Mouse (Mus musculus): ENCODE measurements around the gene Arhgap15. TPM values are rescaled to one million over a fixed set of nuclear protein-coding genes. Genes with fewer than 3 reads are reported as not detected.

The Arhgap15 gene
- total RNA-seq, 2 experiments from 2014 or later, result 1.0 to 1.1 TPM

GRCm38 (mm10) chr2:44344861-44345260 is 596.2 kb downstream of the Arhgap15 start:
- DNase-seq (ENCODE audit: low spot score in 2 of 2), result no peak

DNA sequence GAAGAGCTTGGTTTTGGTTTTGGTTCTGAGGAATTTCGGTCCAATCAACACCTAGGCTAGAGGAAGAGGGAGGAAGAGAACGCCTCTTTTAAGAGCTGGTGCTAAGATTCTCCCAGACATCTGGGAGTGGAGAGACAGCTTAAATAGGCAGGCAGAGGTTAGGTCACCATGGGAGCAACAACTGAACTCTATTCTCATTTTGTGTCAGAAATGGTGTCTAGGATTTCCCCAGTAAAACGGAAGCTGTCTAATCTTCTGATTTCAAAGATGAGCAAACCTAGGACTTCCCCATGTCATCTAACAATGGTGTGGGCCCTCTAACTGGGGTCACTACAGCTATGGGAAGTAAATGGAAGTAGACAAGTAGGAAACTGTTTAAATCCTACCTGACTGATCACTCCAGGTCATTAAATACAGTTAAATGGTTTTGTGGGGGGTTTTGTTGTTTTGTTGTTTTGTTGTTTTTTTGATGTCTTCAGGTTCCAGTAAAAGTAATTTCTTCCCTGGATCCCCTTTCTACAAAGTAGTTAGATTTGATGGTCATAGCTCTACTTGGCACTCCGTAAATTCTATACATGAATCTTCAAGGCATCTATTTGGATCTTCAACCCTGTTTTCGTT is 596.8 kb downstream of the Arhgap15 start:
- DNase-seq (ENCODE audit: low spot score in 2 of 2), result no peak

GRCm38 (mm10) chr2:44346184-44346583 is 597.6 kb downstream of the Arhgap15 start:
- DNase-seq (ENCODE audit: low spot score in 2 of 2), result no peak

DNA sequence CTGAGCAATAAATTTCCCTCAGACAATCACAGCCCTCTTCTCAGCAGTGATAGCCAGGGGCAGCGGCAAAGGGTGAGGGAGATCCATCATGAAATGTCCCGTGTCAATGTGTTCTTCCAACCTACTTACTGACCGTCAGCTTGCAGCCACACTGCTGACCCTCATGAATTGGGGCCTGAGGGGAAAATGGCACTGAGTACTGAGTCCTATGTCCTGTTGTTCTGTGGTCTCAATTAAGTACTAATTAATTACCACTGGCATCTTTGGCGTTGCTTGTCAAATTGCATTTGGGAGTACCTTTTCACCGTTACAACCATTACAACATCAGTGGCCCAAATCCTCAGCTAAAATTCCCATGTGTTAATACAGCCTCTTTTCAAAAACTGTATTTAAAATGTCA is 599.2 kb downstream of the Arhgap15 start:
- DNase-seq (ENCODE audit: low spot score in 2 of 2), result no peak

DNA sequence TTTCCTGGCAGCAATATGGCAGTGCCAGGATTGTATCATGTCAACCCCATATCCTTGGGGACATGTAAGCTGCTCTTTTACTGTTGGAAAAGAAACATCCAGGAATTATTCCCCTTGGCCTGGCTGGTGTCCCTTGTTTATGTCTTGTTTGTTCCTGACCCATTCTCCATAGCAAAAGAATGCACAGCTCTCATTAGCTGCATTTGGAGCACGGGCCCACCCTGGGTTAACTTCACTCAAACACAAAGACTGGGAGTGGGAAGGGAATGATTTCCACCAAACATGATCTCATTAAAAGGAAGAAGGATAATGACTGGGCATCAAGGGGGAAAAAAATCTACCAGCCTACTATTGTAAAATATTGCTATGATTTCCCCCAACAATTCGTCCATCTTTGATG is 600.5 kb downstream of the Arhgap15 start:
- no peak for DNase-seq (ENCODE audit: low spot score in 2 of 2)

DNA sequence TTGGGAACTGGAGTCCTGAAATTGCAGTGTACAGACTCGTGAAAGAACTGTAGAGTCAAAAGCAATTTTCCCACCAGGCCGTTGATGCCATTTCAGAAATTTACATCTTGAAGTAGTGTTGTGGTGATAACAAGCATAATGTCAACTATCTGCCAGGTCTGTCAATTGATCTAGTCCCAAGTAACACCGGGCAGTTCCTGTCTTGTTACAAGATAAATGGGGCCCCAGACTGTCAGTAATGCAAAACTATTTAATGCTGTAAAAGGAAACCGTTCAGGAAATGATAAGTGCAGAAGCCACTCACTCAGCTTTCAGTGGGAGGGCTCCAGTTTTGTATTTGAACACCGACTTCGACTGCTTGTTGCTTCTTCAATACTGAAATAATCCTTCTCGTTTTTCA is 604.3 kb downstream of the Arhgap15 start:
- no peak for DNase-seq (ENCODE audit: low spot score in 2 of 2)

GRCm38 (mm10) chr2:44353594-44353993 is 605.0 kb downstream of the Arhgap15 start:
- DNase-seq (ENCODE audit: low spot score in 2 of 2), result no peak

DNA sequence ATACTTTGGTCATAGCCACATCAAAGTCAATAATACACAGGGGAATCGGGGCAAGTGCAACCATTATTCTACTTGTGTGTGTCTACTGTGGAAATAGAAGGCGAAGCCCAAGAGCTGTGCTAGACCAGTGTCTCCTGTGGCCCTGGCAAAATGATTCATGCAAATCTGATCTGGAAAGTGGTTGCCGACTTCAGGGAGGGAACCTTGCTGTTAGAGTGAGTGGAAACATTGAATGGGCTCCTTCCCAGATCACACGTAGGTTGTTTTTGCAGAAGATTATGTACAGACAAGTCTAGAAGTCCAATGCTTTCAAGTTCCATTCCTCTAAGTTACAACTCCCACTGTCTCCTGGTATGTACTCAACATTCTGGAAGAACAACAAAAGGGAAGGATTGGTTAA is 606.2 kb downstream of the Arhgap15 start:
- no peak for DNase-seq (ENCODE audit: low spot score in 2 of 2)

DNA sequence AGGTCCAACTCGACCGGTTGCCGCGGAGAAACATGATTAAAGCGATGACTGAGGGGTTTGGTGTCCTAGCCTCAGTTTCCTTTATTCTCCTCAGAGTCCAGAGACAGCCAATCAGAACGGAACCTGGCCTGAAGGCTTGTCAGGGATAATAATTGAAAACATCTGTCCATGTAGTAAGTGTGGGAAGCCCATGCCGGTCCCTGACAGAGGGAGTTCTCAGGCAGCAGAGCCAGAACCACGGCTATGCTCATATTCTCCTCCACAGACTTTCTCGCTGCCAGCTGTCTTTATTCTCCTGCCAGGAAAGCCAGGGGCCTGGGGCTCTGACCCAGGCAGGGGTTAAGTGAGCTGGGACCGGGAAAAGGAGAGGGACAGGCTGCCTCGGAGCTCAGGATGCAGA is 606.7 kb downstream of the Arhgap15 start:
- no peak for DNase-seq (ENCODE audit: low spot score in 2 of 2)

DNA sequence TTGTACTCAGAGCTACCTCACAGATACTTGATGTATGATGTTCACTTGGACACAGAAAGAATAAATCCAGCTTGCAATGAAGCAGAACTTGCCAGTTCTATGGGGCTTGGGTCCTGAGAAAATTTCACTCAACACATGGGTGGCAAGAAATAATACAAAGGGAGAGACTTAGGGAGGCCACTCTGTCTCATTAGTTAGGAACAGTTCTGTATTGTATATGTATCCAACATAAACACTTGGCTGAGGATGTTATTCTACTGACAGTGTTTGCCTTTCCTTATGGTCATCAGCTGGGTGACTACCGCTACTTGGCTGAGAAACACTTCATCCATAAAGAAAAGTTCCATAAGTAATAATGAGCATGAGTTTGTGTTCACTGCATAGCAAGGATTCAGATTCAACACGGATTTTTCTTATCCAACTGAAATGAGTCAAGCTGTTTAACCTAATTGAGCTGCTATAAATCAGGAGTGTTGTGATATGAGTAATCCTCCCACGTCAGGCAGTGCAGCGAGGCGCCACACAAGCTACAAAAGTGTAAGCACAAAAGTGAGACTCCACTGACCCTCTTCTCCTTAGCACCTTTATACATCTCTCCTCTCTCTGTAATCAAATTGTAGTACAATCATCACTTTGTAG is 607.7 kb downstream of the Arhgap15 start:
- DNase-seq (ENCODE audit: low spot score in 2 of 2), result no peak

- no peak for DNase-seq (ENCODE audit: low spot score in 2 of 2)
Observed at GRCm38 (mm10) chr2:44356887-44357251, 608.2 kb downstream of the Arhgap15 start.

GRCm38 (mm10) chr2:44380225-44380624 is 631.6 kb downstream of the Arhgap15 start:
- no peak for DNase-seq (ENCODE audit: low spot score in 2 of 2)

GRCm38 (mm10) chr2:44384541-44384940 is 635.9 kb downstream of the Arhgap15 start:
- DNase-seq (ENCODE audit: low spot score in 2 of 2), result no peak

DNA sequence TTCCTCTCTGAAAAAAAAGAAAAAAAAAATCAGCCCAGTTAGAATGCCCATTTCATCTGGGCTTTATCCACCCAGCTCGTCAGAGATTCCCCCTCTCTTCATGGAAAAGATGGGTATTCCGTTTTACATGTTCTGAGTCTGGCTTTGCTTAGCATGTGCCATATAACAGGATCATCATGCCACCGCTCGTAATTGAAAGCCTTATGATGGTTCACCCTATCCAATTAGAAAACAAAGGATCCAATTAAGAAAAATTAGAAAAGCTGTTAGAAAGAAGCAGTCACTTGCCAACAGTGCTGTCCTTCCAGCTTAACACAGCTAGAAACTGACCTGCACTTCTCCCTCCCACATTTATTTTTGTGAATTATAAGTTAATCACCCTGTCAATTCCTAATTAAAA is 640.9 kb downstream of the Arhgap15 start:
- no peak for DNase-seq (ENCODE audit: low spot score in 2 of 2)

DNA sequence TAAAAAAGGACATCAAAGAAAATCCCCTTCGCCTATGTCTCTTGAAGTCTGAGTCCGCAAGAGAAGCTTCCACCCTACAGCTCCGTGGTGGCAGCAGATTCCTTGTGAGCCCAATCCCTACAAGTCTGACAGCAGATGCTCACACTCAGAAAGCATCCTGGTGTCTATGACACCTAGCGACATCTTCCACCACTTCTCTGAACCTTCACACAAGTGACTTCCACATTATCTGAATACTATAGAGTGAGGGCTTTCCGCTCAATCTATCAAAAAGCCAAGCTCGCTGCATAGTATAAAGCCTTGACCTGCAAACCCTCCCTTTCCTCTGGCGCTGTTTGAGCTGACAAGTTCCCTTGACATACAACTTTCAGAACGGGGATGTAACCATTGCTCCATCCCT is 645.2 kb downstream of the Arhgap15 start:
- DNase-seq (ENCODE audit: low spot score in 2 of 2), result no peak

DNA sequence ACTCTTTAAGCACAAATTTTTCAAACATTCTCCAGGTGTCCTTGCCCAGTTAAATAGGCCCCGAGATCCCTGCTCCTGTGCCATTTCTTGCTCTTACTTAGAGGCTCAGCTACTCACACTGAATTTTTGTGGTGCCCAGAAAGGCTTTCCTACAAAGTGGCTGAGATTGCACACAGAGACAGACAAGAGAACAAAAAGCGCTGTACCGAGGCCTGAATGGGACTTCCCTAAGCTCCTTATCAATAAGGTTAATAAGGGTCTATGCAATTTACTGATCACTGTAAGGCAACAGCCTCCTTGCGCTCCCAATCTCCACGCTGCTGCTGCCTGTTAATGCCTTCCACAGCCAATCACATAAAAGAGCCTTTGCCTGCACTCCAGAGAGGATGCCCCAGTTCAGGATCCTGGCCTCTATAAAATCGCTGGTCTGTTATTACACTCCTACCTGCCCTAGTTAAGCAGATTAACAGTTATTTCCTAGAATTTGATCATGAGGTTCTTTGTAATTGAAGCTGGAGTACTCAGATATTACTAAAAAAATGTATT is 646.4 kb downstream of the Arhgap15 start:
- DNase-seq (ENCODE audit: low spot score in 2 of 2), result no peak

GRCm38 (mm10) chr2:44395577-44395976 is 647.0 kb downstream of the Arhgap15 start:
- DNase-seq (ENCODE audit: low spot score in 2 of 2), result no peak

DNA sequence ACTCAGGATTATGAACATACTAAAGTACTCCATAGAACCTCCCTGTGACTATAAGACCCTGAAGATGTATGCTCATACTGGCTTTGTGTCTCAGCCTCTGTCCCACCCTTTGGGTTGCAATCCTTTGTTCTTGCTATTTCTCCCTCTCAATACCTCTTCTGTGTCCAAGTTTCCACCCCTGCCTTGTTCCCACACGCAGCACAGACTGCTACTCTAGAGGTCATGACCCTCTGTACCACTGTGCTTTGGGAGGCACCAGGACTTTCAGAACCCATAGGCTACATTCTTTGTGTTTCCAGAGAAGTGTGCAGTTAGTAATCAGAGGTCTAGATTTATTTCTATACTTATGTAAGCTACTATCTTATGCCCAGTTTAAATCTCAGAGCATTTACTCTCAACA is 648.6 kb downstream of the Arhgap15 start:
- DNase-seq (ENCODE audit: low spot score in 2 of 2), result no peak

- DNase-seq (ENCODE audit: low spot score in 2 of 2), result no peak
Observed at GRCm38 (mm10) chr2:44397735-44398337, 649.2 kb downstream of the Arhgap15 start.

- DNase-seq (ENCODE audit: low spot score in 2 of 2), result no peak
Observed at GRCm38 (mm10) chr2:44399191-44399926, 650.7 kb downstream of the Arhgap15 start.

DNA sequence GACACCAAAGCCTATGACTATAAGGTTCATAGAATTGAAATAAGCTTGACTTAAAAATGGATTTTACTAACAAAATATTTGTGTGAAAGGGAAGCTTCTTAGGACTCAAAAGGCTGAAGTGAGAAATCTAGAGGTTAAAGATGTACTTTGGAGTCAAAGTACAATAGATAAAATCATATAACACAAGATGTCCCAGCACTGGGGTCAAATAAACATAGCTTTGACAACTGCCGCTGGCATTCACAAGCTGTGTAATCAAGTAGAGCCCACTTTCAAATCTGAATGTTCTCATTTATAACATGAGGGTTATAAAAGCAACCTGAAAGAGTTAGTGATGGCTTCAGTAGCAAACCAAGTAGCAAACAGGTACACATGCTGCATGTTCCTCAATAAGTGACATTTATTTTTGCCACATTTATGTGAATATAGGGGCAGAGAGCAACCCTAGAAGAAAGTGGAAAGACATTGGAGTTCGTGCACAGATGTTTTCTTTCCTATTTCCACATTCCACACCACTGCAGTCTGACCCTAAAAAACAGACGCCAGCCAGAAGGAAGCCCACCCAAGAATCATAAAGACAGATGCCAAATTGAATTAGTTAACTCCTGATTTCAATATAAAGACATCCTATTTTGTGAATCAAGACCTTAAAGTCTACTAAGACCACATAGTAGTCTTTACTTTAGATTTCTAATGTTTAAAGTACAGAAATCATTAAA is 653.2 kb downstream of the Arhgap15 start:
- DNase-seq (ENCODE audit: low spot score in 2 of 2), result no peak
